Mouse (Mus musculus) liver, embryonic 14 days (tissue): ENCODE results near the gene Art5. TPM values are rescaled to one million over a fixed set of nuclear protein-coding genes. Genes with fewer than 3 reads are reported as not detected.

Experiments used
- polyA plus RNA-seq: library from polyadenylated mRNA; depleted of rRNA; stranded (reverse); fragments of >200 nt; gene quantifications from 2 replicates; pipeline ENCODE4 v1.2.3, GENCODE M21; 2012; rRNA removed

The Art5 gene
- polyA plus RNA-seq, result 0.09 and 0.16 TPM in 2 replicates

GRCm38 (mm10) chr7:102109171-102109570, at the start of gene Art5:
Gene Art5, minus strand, starts transcription at chr7:102109489.

GRCm38 (mm10) chr7:102116579-102117331, 7.5 kb upstream of the Art5 start, which contains the start of gene Chrna10:
Gene Chrna10, minus strand, starts transcription at chr7:102116828.

GRCm38 (mm10) chr7:102101487-102101886, 7.8 kb downstream of the Art5 start, which contains the start of gene Art1:
Gene Art1, plus strand, starts transcription at chr7:102101743.

GRCm38 (mm10) chr7:102082816-102083215, 26.5 kb downstream of the Art5 start, which contains the start of gene Trpc2:
Gene Trpc2, plus strand, starts transcription at chr7:102083116.

GRCm38 (mm10) chr7:102065046-102065891, 44.0 kb downstream of the Art5 start, which contains the start of the genes Rnf121, Xndc1 and Xntrpc:
Gene Rnf121, minus strand, starts transcription at chr7:102065469.
Gene Xndc1, plus strand, starts transcription at chr7:102065511.
Gene Xntrpc, plus strand, starts transcription at chr7:102065713.

Other genes with a start within 250 kb of the Art5 start
- 59.8 and 64.5 TPM in 2 replicates for gene Anapc15, start 245.8 kb downstream of the Art5 start, polyA plus RNA-seq
- 0.18 and 0.37 TPM in 2 replicates for gene Folr1, start 238.7 kb downstream of the Art5 start, polyA plus RNA-seq
- 58.7 and 64.3 TPM in 2 replicates for gene Lamtor1, start 203.6 kb downstream of the Art5 start, polyA plus RNA-seq
- 0.11 and 0.12 TPM in 2 replicates for gene Tomt, start 203.1 kb downstream of the Art5 start, polyA plus RNA-seq
- gene Lrrc51, start 175.6 kb downstream of the Art5 start, polyA plus RNA-seq, result 1.1 and 1.4 TPM in 2 replicates
- 23.8 and 28.1 TPM in 2 replicates for gene Numa1, start 175.4 kb downstream of the Art5 start, polyA plus RNA-seq
- gene Il18bp, start 90.8 kb downstream of the Art5 start, polyA plus RNA-seq, result 9.0 and 12.3 TPM in 2 replicates
- 17.6 and 17.7 TPM in 2 replicates for gene Rnf121, start 44.0 kb downstream of the Art5 start, polyA plus RNA-seq
- 15.5 and 16.8 TPM in 2 replicates for gene Xndc1, start 44.0 kb downstream of the Art5 start, polyA plus RNA-seq
- gene Xntrpc, start 43.8 kb downstream of the Art5 start, polyA plus RNA-seq, result 0.98 and 1.3 TPM in 2 replicates
- 0.06 TPM in 1 of 2 replicates, not detected in the other for gene Trpc2, start 26.4 kb downstream of the Art5 start, polyA plus RNA-seq
- 0.03 and 0.41 TPM in 2 replicates for gene Art1, start 7.7 kb downstream of the Art5 start, polyA plus RNA-seq
- 0.01 TPM in 1 of 2 replicates, not detected in the other for gene Chrna10, start 7.3 kb upstream of the Art5 start, polyA plus RNA-seq
- gene Nup98, start 100.7 kb upstream of the Art5 start, polyA plus RNA-seq, result 8.2 and 10.7 TPM in 2 replicates
- gene Pgap2, start 100.7 kb upstream of the Art5 start, polyA plus RNA-seq, result 13.1 and 14.6 TPM in 2 replicates
- gene Rhog, start 146.6 kb upstream of the Art5 start, polyA plus RNA-seq, result 22.4 and 34.0 TPM in 2 replicates
- gene Stim1, start 158.3 kb upstream of the Art5 start, polyA plus RNA-seq, result 7.8 and 7.9 TPM in 2 replicates